Mouse (Mus musculus) bone marrow, adult 2 months (tissue): ENCODE measurements around the gene Olfr301.

Experiments
- CTCF ChIP-seq: fragments of 200-500 bp; IDR thresholded peaks from 2 replicates; pipeline ENCODE4 v1.5.1; 2011; ENCODE audit warnings: low read length, control low read depth; ENCODE audit not compliant: control insufficient read depth, insufficient read depth
- POLR2A ChIP-seq: fragments of 200-500 bp; IDR thresholded peaks from 2 replicates; pipeline ENCODE4 v1.6.1; 2011; ENCODE audit warnings: low read depth, mild to moderate bottlenecking, control low read depth, low read length, borderline replicate concordance; ENCODE audit not compliant: control insufficient read depth

GRCm38 (mm10) chr7:86403546-86403945 is at the start of gene Olfr301:
- TF ChIP-seq CTCF (no peak), POLR2A (no peak)
